Mouse (Mus musculus) liver, embryonic 16.5 days (tissue): Measurements from ENCODE around the gene A630001G21Rik. TPM values are rescaled to one million over a fixed set of nuclear protein-coding genes. Genes with fewer than 3 reads are reported as not detected.
A peak's percentile ranks its signal among the peaks of the same experiment; 100 is the strongest.
"Not testable (repeated sequence)": the region's sequence is repeated elsewhere in the genome, so short reads cannot be mapped to it uniquely, and the experiment has no call there.

Experiments used
- ATAC-seq: fragments of 200-750 bp; cut with Nextera tagmentation; 2 replicates; pipeline ENCODE4 v1.8.0; 2017; ENCODE audit warnings: low read depth, mild to moderate bottlenecking, moderate number of reproducible peaks, moderate library complexity
- H3K27ac ChIP-seq: fragments of 300-500 bp; sonication (generic); 2 replicates; pipeline ENCODE4 v1.5.1; 2014; ENCODE audit warnings: mild to moderate bottlenecking, low read length
- H3K27me3 ChIP-seq: fragments of 300-500 bp; sonication (generic); 2 replicates; pipeline ENCODE4 v1.6.1; 2014; ENCODE audit warnings: low read depth, low read length, mixed read lengths; ENCODE audit not compliant: control insufficient read depth, insufficient read depth
- H3K36me3 ChIP-seq: fragments of 300-500 bp; sonication (generic); 2 replicates; pipeline ENCODE4 v1.6.1; 2014; ENCODE audit warnings: mild to moderate bottlenecking; ENCODE audit not compliant: control insufficient read depth, insufficient read depth
- H3K4me1 ChIP-seq: fragments of 300-500 bp; sonication (generic); 2 replicates; pipeline ENCODE4 v1.6.1; 2014; ENCODE audit warnings: low read depth, low read length, mixed read lengths; ENCODE audit not compliant: control insufficient read depth
- H3K4me2 ChIP-seq: fragments of 300-500 bp; sonication (generic); 2 replicates; pipeline ENCODE4 v1.6.1; 2014; ENCODE audit warnings: low read depth, low read length, mixed read lengths
- H3K4me3 ChIP-seq: fragments of 300-500 bp; sonication (generic); 2 replicates; pipeline ENCODE4 v1.5.1; 2014; ENCODE audit warnings: low read depth, mild to moderate bottlenecking, low read length
- H3K9ac ChIP-seq: fragments of 300-500 bp; sonication (generic); 2 replicates; pipeline ENCODE4 v1.6.1; 2014; ENCODE audit warnings: low read depth, low read length
- H3K9me3 ChIP-seq: fragments of 300-500 bp; sonication (generic); replicated peaks from 2 replicates; pipeline ENCODE4 v1.6.1; 2016; ENCODE audit warnings: low read length; ENCODE audit not compliant: control insufficient read depth
- WGBS: fragments of 180-500 bp; shearing (Covaris S2); extraction: QIAGEN DNeasy Blood & Tissue Kit; methylation state at CpG from one replicate; pipeline ENCODE4 v1.1.7; 2014; ENCODE audit not compliant: insufficient replicate concordance; 5-methylcytosine and 5-hydroxymethylcytosine counted together
- polyA plus RNA-seq: library from polyadenylated mRNA; unstranded; fragments of >200 nt; fragmentation: Nextera tagmentation; extraction: Ambion mirVana; gene quantifications from 2 replicates; pipeline ENCODE4 v1.2.1, GENCODE M21; 2015

Gene A630001G21Rik
- 2.0 and 3.0 TPM in 2 replicates for polyA plus RNA-seq

- 76% methylated on average over 4 of the region's 4 CpGs for WGBS
- Histone ChIP-seq H3K9me3 (no peaks in the 10 kb centered on the region), H3K4me3 (no peak within 1 kb of the TSS), H3K4me2 (no peak within 1 kb of the TSS), H3K4me1 (no peaks in the 10 kb centered on the region), H3K36me3 (no peaks in the 10 kb centered on the region), H3K9ac (no peak within 1 kb of the TSS), H3K27me3 (no peaks in the 10 kb centered on the region), H3K27ac (no peak within 1 kb of the TSS)
- ATAC-seq, result no peak
Measured at GRCm38 (mm10) chr1:85778436-85778835, at the start of gene A630001G21Rik. Gene A630001G21Rik (minus strand): TSS chr1:85778643.

DNA sequence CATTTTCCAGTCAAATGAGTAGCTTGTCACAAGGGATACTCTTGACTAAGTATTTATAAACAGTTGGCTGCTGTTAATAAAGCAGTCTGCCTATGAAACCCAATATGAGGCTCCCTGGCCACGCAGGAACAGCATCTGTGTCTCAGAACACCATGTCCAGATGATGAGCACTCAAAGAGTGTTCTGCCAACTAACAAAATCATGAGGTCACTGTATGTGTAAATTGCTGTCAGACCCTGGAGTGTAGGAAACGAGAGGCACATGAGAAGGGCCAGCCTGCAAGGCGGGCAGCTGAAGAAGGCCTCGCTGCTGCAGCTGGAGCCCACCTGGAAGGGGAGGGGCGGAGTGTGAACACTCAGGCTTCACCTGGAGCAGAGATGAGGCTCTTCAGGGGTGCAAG, 48.7 kb upstream of the A630001G21Rik start:
- ATAC-seq, result no peak
- 78% methylated on average over 5 of the region's 5 CpGs for WGBS

DNA sequence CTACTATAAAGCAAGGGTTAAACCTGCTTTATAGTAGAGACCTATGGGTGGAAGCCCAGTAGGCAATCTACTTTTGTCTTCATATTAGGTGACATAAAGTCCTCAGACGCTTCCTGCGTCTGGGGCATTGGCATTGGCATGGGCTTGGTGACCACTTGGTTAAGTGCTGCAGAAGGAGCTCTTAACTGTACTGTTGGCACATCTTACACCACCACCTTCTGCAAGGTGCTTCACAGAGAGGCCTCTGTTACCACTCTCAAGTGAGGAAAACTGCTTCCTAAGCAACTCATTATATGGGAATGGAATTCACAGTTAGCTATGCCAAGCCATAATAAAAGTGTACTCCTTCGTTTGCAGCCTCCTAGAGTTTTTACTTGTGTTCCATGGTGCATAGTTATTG, 46.5 kb upstream of the A630001G21Rik start:
- Histone ChIP-seq H3K27me3 (no peaks in the 10 kb centered on the region), H3K4me1 (no peaks in the 10 kb centered on the region), H3K4me3 (no peak overlapping the region), H3K9me3 (no peaks in the 10 kb centered on the region), H3K9ac (no peak overlapping the region), H3K27ac (no peak overlapping the region), H3K36me3 (peaks cover 18% of the 10 kb centered on the region), H3K4me2 (no peak overlapping the region)
- 77% methylated on average over 3 of the region's 3 CpGs for WGBS
- ATAC-seq, result no peak

More for the DNA sequence above, 48.7 kb upstream of the A630001G21Rik start:
- H3K4me2 ChIP-seq, result no peak overlapping the region
- no peak overlapping the region for H3K4me3 ChIP-seq
- H3K4me1 ChIP-seq, result no peaks in the 10 kb centered on the region
- no peak overlapping the region for H3K27ac ChIP-seq
- no peak overlapping the region for H3K9ac ChIP-seq
- H3K36me3 ChIP-seq, result peaks cover 7% of the 10 kb centered on the region; the same call in 1 of the 2 replicates
- H3K27me3 ChIP-seq, result no peaks in the 10 kb centered on the region
- no peaks in the 10 kb centered on the region for H3K9me3 ChIP-seq

- no peaks in the 10 kb centered on the region for H3K9me3 ChIP-seq
- no peak overlapping the region for H3K27ac ChIP-seq
- no peaks in the 10 kb centered on the region for H3K27me3 ChIP-seq
- whole genome bisulfite sequencing, result 86% methylated on average over 8 of the region's 8 CpGs
- H3K9ac ChIP-seq, result no peak overlapping the region
- H3K4me2 ChIP-seq, result no peak overlapping the region
- H3K4me1 ChIP-seq, result no peaks in the 10 kb centered on the region
- H3K4me3 ChIP-seq, result no peak overlapping the region
- no peak for ATAC-seq
- peaks cover 34% of the 10 kb centered on the region for H3K36me3 ChIP-seq
Measured at GRCm38 (mm10) chr1:85822239-85822638, 43.8 kb upstream of the A630001G21Rik start.

DNA sequence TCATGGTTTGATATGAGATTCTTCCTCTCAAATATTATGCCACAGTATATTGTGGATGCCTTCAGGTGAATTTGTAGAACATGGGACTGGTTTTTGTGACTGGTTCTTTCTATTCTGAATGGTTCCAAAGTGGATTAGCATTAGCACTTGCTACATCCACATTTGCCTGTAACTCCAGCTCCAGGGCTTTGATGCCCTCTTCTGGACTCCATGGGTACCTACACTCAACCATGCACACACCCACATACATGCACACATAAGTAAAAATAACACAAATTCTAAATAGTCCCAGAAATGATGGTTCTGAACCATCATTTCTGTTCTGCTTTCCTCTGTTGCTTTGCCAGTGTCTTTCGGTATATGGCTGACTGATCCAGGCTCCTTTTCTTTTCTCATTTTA, 41.3 kb upstream of the A630001G21Rik start:
- no peak for ATAC-seq
- H3K36me3 ChIP-seq, result peaks cover 32% of the 10 kb centered on the region

GRCm38 (mm10) chr1:85818121-85818520, 39.7 kb upstream of the A630001G21Rik start:
- ATAC-seq, result no peak
- Histone ChIP-seq H3K9ac (no peak overlapping the region), H3K4me3 (no peak overlapping the region), H3K9me3 (no peaks in the 10 kb centered on the region), H3K4me1 (peaks cover 6% of the 10 kb centered on the region), H3K4me2 (no peak overlapping the region), H3K36me3 (peaks cover 29% of the 10 kb centered on the region), H3K27me3 (no peaks in the 10 kb centered on the region), H3K27ac (no peak overlapping the region)
- 86% methylated on average over 6 of the region's 6 CpGs for WGBS

More for the DNA sequence above, 41.3 kb upstream of the A630001G21Rik start:
- H3K9me3 ChIP-seq, result no peaks in the 10 kb centered on the region
- H3K4me1 ChIP-seq, result no peaks in the 10 kb centered on the region
- H3K4me3 ChIP-seq, result no peak overlapping the region
- H3K27me3 ChIP-seq, result no peaks in the 10 kb centered on the region
- H3K27ac ChIP-seq, result no peak overlapping the region
- no peak overlapping the region for H3K9ac ChIP-seq
- H3K4me2 ChIP-seq, result no peak overlapping the region
- 80% methylated on average over 1 of the region's 1 CpGs for WGBS

- not testable (repeated sequence) for H3K4me2 ChIP-seq, H3K27ac ChIP-seq, H3K9me3 ChIP-seq, H3K4me3 ChIP-seq, H3K9ac ChIP-seq, ATAC-seq, H3K27me3 ChIP-seq
- H3K4me1 ChIP-seq, result peaks cover 13% of the 10 kb centered on the region
- H3K36me3 ChIP-seq, result peaks cover 11% of the 10 kb centered on the region
Measured at GRCm38 (mm10) chr1:85814213-85814612, 35.8 kb upstream of the A630001G21Rik start.

DNA sequence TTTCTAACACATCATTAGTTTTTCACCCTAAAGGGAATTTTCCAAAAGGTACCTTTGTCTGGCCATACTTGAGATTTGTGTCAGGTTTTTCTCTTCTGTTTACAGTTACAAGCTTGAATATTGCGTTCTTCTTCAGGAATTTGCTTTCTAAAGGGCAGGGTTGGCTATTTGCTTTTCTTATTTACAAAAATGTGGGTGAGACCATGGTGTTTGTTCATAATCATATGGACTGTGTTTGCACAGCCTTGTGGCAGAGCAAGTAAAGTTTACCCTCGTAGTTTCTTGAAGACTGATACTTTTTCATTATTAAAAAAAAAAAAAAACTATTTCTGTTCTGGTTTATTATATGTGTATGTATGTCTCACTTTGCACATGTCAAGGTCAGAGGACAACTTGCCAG, 32.3 kb upstream of the A630001G21Rik start:
- peak; percentile 56; the same call in 1 of the 2 replicates for ATAC-seq
- no peaks in the 10 kb centered on the region for H3K27me3 ChIP-seq
- no peaks in the 10 kb centered on the region for H3K36me3 ChIP-seq
- H3K4me2 ChIP-seq, result no peak overlapping the region
- H3K9ac ChIP-seq, result no peak overlapping the region
- no peak overlapping the region for H3K4me3 ChIP-seq
- no peak overlapping the region; the same call in 1 of the 2 replicates for H3K27ac ChIP-seq
- H3K4me1 ChIP-seq, result peaks cover 18% of the 10 kb centered on the region
- no peaks in the 10 kb centered on the region for H3K9me3 ChIP-seq
- WGBS, result 73% methylated on average over 2 of the region's 2 CpGs

- H3K9ac ChIP-seq, result no peak overlapping the region
- H3K4me2 ChIP-seq, result no peak overlapping the region
- H3K36me3 ChIP-seq, result no peaks in the 10 kb centered on the region
- H3K27ac ChIP-seq, result peak overlapping the region; percentile 17; the same call in 1 of the 2 replicates
- 62% methylated on average over 2 of the region's 2 CpGs for WGBS
- no peaks in the 10 kb centered on the region for H3K9me3 ChIP-seq
- H3K4me3 ChIP-seq, result no peak overlapping the region
- no peaks in the 10 kb centered on the region for H3K27me3 ChIP-seq
- ATAC-seq, result no peak
- peaks cover 18% of the 10 kb centered on the region for H3K4me1 ChIP-seq
Measured at GRCm38 (mm10) chr1:85810343-85810742, 31.9 kb upstream of the A630001G21Rik start.
